Mouse (Mus musculus) liver, embryonic 16.5 days (tissue): ENCODE data around the gene Rbm44. TPM values are rescaled to one million over a fixed set of nuclear protein-coding genes. Genes with fewer than 3 reads are reported as not detected.

Source experiments
- ATAC-seq: fragments of 200-750 bp; cut with Nextera tagmentation; 2 replicates; pipeline ENCODE4 v1.8.0; 2017; ENCODE audit warnings: low read depth, mild to moderate bottlenecking, moderate number of reproducible peaks, moderate library complexity
- H3K27ac ChIP-seq: fragments of 300-500 bp; sonication (generic); 2 replicates; pipeline ENCODE4 v1.5.1; 2014; ENCODE audit warnings: mild to moderate bottlenecking, low read length
- H3K27me3 ChIP-seq: fragments of 300-500 bp; sonication (generic); 2 replicates; pipeline ENCODE4 v1.6.1; 2014; ENCODE audit warnings: low read depth, low read length, mixed read lengths; ENCODE audit not compliant: control insufficient read depth, insufficient read depth
- H3K36me3 ChIP-seq: fragments of 300-500 bp; sonication (generic); 2 replicates; pipeline ENCODE4 v1.6.1; 2014; ENCODE audit warnings: mild to moderate bottlenecking; ENCODE audit not compliant: control insufficient read depth, insufficient read depth
- H3K4me1 ChIP-seq: fragments of 300-500 bp; sonication (generic); 2 replicates; pipeline ENCODE4 v1.6.1; 2014; ENCODE audit warnings: low read depth, low read length, mixed read lengths; ENCODE audit not compliant: control insufficient read depth
- H3K4me2 ChIP-seq: fragments of 300-500 bp; sonication (generic); 2 replicates; pipeline ENCODE4 v1.6.1; 2014; ENCODE audit warnings: low read depth, low read length, mixed read lengths
- H3K4me3 ChIP-seq: fragments of 300-500 bp; sonication (generic); 2 replicates; pipeline ENCODE4 v1.5.1; 2014; ENCODE audit warnings: low read depth, mild to moderate bottlenecking, low read length
- H3K9ac ChIP-seq: fragments of 300-500 bp; sonication (generic); 2 replicates; pipeline ENCODE4 v1.6.1; 2014; ENCODE audit warnings: low read depth, low read length
- H3K9me3 ChIP-seq: fragments of 300-500 bp; sonication (generic); replicated peaks from 2 replicates; pipeline ENCODE4 v1.6.1; 2016; ENCODE audit warnings: low read length; ENCODE audit not compliant: control insufficient read depth
- WGBS: fragments of 180-500 bp; shearing (Covaris S2); extraction: QIAGEN DNeasy Blood & Tissue Kit; methylation state at CpG from one replicate; pipeline ENCODE4 v1.1.7; 2014; ENCODE audit not compliant: insufficient replicate concordance; 5-methylcytosine and 5-hydroxymethylcytosine counted together
- polyA plus RNA-seq: library from polyadenylated mRNA; unstranded; fragments of >200 nt; fragmentation: Nextera tagmentation; extraction: Ambion mirVana; gene quantifications from 2 replicates; pipeline ENCODE4 v1.2.1, GENCODE M21; 2015

The Rbm44 gene
- 0.63 and 0.96 TPM in 2 replicates for polyA plus RNA-seq

GRCm38 (mm10) chr1:91144813-91145212 is at the start of gene Rbm44:
Rbm44 (plus strand) TSS chr1:91145089.
- Histone ChIP-seq H3K4me1 (no peaks in the 10 kb centered on the region), H3K9me3 (no peaks in the 10 kb centered on the region), H3K4me2 (no peak within 1 kb of the TSS), H3K9ac (no peak within 1 kb of the TSS), H3K27ac (no peak within 1 kb of the TSS), H3K36me3 (no peaks in the 10 kb centered on the region), H3K4me3 (peak within 1 kb of the TSS; percentile 22), H3K27me3 (no peaks in the 10 kb centered on the region)
- WGBS = 67% methylated on average over 20 of the region's 20 CpGs
- ATAC-seq = peak; percentile 77

DNA sequence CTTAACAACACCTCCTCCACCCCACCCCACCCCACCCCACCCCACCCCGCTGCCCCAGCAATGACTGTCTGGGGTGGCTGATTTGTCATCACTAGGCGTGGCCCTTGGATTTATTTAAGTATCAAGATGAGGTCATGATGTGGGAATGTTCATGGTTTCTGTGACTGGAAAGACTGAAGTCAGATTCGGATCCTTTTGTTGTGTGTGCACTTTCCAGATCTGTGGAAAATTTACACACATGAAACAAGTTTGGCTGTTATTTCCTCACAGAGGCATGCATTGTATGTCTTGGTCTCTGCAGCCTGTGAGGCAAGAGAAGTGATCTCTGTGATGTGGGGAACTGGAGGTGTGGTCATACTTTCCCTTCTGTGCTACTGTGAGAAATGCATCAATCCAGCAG is 49.6 kb upstream of the Rbm44 start:
- H3K9ac ChIP-seq = no peak overlapping the region
- H3K36me3 ChIP-seq = no peaks in the 10 kb centered on the region
- no peak overlapping the region for H3K4me2 ChIP-seq
- 53% methylated on average over 3 of the region's 3 CpGs for WGBS
- no peak overlapping the region for H3K4me3 ChIP-seq
- H3K4me1 ChIP-seq = peaks cover 2% of the 10 kb centered on the region
- no peak overlapping the region for H3K27ac ChIP-seq
- no peaks in the 10 kb centered on the region for H3K27me3 ChIP-seq
- H3K9me3 ChIP-seq = no peaks in the 10 kb centered on the region
- no peak for ATAC-seq

DNA sequence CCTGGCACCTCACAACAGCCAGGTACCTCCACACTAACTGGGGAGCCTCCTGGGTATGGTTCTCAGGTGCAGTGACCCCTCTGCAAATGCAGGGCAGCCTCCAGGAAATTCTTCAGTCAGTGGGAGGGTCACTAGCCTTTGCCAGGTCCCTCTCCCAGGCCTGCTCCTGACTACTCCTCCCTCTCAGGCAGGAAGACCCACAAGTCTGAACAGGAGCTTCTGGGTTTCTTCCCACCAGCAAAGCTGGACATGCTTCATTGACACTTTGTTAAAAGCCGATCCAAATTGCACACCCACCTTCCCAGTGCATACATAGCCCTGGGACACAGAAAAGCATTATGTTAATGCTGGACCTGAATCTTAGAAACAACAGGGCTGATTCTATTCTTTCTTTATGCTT is 49.0 kb upstream of the Rbm44 start:
- no peak for ATAC-seq
- Histone ChIP-seq H3K9me3 (no peaks in the 10 kb centered on the region), H3K4me1 (peaks cover 2% of the 10 kb centered on the region), H3K4me3 (no peak overlapping the region), H3K36me3 (no peaks in the 10 kb centered on the region), H3K27ac (no peak overlapping the region), H3K9ac (no peak overlapping the region), H3K27me3 (no peaks in the 10 kb centered on the region), H3K4me2 (no peak overlapping the region)
- WGBS = 66% methylated on average over 1 of the region's 1 CpGs

GRCm38 (mm10) chr1:91096490-91096889 is 48.4 kb upstream of the Rbm44 start:
- Histone ChIP-seq H3K36me3 (no peaks in the 10 kb centered on the region), H3K4me2 (no peak overlapping the region), H3K9me3 (no peaks in the 10 kb centered on the region), H3K27ac (no peak overlapping the region), H3K27me3 (no peaks in the 10 kb centered on the region), H3K4me3 (no peak overlapping the region), H3K4me1 (peaks cover 8% of the 10 kb centered on the region), H3K9ac (no peak overlapping the region)
- WGBS = 42% methylated on average over 5 of the region's 5 CpGs
- no peak for ATAC-seq

DNA sequence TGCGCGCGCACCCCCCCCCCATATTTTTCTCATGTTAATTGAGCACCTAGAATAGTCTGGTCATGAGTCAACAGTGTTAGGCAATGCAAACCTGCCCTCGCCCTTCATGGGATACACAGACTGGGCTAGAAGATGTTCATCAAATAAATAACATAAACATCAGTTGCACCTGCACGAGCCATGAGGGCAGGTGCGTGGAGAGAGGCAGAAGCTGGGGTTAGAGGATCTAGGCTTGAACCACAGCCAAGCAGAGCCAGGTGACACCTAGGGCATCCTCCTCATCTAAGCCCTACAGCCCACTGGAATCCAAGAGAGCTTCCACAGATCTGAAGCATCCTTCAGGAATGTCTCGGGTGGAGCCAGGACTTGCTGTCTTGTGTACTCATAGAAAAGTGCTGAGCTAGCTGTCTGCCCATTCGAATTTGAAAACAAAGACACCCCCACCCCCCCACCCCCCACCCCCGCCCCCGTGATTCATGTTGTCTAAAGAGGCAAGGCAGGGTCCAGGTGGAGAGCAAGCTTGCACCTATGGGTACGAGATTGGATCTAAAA is 47.5 kb upstream of the Rbm44 start:
- Histone ChIP-seq H3K27me3 (no peaks in the 10 kb centered on the region), H3K36me3 (no peaks in the 10 kb centered on the region), H3K4me3 (no peak overlapping the region), H3K9me3 (no peaks in the 10 kb centered on the region), H3K9ac (no peak overlapping the region), H3K27ac (no peak overlapping the region), H3K4me2 (no peak overlapping the region), H3K4me1 (peaks cover 8% of the 10 kb centered on the region)
- ATAC-seq = no peak
- 72% methylated on average over 11 of the region's 11 CpGs for WGBS

GRCm38 (mm10) chr1:91098887-91099286 is 46.0 kb upstream of the Rbm44 start:
- Histone ChIP-seq H3K9ac (no peak overlapping the region), H3K27me3 (no peaks in the 10 kb centered on the region), H3K36me3 (no peaks in the 10 kb centered on the region), H3K4me3 (no peak overlapping the region), H3K27ac (no peak overlapping the region), H3K4me2 (no peak overlapping the region), H3K9me3 (no peaks in the 10 kb centered on the region), H3K4me1 (peaks cover 8% of the 10 kb centered on the region)
- ATAC-seq = no peak
- 16% methylated on average over 6 of the region's 6 CpGs for whole genome bisulfite sequencing

- Histone ChIP-seq H3K36me3 (no peaks in the 10 kb centered on the region; the same call in 1 of the 2 replicates), H3K9me3 (no peaks in the 10 kb centered on the region), H3K9ac (no peak overlapping the region), H3K4me1 (peaks cover 6% of the 10 kb centered on the region), H3K27ac (peak overlapping the region; percentile 73), H3K4me2 (no peak overlapping the region), H3K4me3 (no peak overlapping the region), H3K27me3 (no peaks in the 10 kb centered on the region)
- peak; percentile 90 for ATAC-seq
- WGBS = 54% methylated on average over 11 of the region's 11 CpGs
Observed at GRCm38 (mm10) chr1:91101709-91102440, 43.0 kb upstream of the Rbm44 start.

GRCm38 (mm10) chr1:91103366-91103983 is 41.4 kb upstream of the Rbm44 start:
- H3K4me3 ChIP-seq = no peak overlapping the region
- no peaks in the 10 kb centered on the region for H3K9me3 ChIP-seq
- H3K36me3 ChIP-seq = no peaks in the 10 kb centered on the region; the same call in none of the 2 replicates
- no peak overlapping the region for H3K4me2 ChIP-seq
- H3K27ac ChIP-seq = no peak overlapping the region
- no peaks in the 10 kb centered on the region for H3K27me3 ChIP-seq
- H3K4me1 ChIP-seq = peaks cover 6% of the 10 kb centered on the region
- ATAC-seq = no peak
- no peak overlapping the region for H3K9ac ChIP-seq
- 77% methylated on average over 15 of the region's 15 CpGs for WGBS

GRCm38 (mm10) chr1:91107548-91107947 is 37.3 kb upstream of the Rbm44 start:
- no peaks in the 10 kb centered on the region for H3K27me3 ChIP-seq
- no peaks in the 10 kb centered on the region for H3K9me3 ChIP-seq
- no peak overlapping the region for H3K27ac ChIP-seq
- H3K4me3 ChIP-seq = no peak overlapping the region
- no peak overlapping the region for H3K4me2 ChIP-seq
- no peaks in the 10 kb centered on the region for H3K4me1 ChIP-seq
- ATAC-seq = no peak
- H3K9ac ChIP-seq = no peak overlapping the region
- H3K36me3 ChIP-seq = no peaks in the 10 kb centered on the region; the same call in none of the 2 replicates
- 54% methylated on average over 5 of the region's 5 CpGs for WGBS
